Mouse (Mus musculus) 3T3-L1 (cell line): ENCODE measurements at regions not wholly inside any gene's neighbourhood (a gene's known extent, or its start where the extent isn't known, plus 50 kb on each side); places are given as distances from the start of the nearest gene placed in this dataset.

Source experiments
- DNase-seq: peaks from one replicate; pipeline ENCODE4 v3.0.0-alpha.2; 2015; ENCODE audit warnings: low read depth, low spot score

DNA sequence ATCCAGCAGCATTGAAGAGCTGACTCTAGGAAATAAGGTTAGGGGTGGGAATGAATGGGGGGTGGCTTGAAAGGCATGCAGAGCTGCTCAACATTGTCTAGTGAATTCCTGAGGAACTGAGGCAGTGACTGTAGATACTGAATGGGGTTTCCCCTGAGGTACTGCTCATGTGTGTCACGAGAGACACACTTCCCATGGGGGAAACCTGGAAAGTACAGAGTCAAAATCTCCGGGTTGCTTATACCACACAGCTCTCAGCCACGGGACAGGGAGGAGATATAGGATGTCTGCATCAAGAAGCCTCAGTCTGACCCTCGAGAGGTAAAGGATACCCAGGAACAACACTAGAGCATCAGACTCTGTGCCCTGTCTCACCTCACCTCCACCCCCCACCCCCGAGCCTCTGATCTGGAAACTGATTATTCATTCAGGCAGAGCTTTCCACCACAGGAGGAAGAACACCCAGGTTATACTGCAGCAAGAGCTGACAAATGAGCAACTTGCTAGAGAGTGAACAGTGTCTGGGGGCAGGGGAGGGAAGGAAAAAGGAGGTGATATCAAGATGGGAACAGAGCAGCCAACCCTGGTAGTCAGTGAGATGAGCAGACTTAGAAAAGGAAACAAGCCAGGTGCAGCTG, 102.3 kb upstream of the Nfe2l3 start:
- no peak for DNase-seq

DNA sequence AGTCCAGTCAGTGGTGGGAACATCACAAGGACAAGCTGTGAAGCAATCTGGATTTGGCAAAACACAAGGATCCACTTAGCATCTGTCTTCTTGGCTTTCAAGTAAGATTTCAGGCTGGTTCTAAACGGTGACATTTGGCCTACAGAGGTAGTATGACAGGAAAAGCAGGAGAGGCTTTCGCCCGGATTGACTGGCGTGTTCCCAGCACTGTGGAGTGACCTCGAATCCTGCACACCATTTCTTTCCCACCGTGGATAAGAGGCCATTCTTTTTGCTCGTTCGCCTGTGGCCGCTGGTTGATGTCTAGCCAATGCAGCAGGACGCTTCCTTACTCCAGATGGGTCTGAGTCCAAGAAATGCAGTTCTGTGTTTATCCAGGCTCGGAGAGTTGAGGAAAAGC, 99.6 kb upstream of the Nfe2l3 start:
- no peak for DNase-seq

- peak; percentile 75 for DNase-seq
These were observed 98.6 kb upstream of the Nfe2l3 start for GRCm38 (mm10) chr6:51333722-51334360.

DNA sequence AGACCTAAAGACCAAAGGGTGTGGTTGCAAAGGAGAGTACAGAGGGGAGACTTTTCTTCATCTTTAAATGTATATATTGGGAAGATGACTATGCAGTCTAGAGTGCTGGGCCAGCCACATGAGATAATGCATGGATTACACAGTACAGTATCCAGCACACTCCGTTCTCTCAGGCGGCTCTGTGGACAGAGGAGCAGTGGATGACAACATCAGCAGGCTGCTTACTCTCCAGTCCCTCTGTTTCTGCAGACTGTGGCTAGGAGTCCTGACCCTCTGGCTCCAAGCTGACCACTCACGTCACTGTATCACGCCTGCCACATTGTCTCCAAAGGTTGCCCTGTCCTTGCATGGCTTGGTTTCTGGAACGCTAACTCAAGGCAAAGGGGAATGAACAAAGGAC, 97.2 kb upstream of the Nfe2l3 start:
- no peak for DNase-seq

DNA sequence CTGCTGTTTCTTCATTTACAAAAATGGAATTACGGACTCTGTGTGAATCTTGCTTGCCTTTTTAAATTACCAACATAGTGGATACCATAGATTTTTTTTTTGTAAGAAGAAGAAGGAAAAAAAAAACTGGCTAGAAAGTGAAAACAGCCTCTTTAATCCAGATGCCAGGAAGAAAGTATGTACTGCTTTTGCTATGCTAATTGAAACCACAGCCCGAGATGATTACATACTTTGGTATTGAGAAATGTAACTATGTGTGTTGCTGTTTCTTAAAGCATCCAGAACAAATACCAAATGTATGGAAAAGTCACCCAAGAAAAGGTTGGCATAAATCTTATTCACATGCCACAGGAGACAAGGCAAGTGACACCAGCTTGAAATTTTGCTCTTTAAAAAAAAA, 93.2 kb upstream of the Nfe2l3 start:
- DNase-seq, result peak; percentile 84

DNA sequence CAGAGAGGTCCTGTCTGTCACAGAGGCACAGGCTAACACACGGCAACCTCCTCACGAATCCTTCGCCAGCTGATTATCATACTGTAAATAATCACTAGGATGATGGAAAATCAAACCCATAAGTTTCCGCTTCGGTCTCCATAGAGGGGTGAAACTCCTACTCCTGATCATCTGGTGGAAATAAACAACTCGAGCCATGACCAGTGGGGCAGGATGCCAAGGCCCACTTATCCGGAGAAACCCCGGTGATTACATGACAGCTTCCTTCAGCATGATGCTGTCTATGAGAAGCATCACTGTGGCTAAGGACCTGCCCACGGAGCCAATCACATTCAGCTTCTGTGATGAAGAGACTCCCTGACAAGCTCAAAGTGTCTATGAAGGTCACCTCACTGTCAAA, 84.7 kb upstream of the Nfe2l3 start:
- DNase-seq, result no peak

DNA sequence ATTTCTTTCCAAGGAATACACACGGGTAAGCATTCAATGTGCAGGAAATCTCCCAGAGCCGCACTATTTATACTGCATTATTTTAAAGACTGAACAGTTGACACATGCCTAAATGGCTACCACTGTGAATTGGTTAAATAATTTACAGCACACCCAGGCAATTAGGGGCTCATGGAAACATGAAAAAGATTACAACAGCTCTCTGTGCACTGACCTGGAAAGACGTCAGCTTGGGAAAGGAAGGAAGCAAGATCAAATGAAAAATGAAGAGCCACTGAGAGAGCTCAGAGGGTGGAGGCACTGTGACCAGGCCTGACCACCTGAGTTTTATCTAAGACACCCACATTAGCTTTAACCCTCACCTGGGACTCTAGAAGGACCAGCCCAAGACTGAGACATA, 82.7 kb upstream of the Nfe2l3 start:
- DNase-seq, result no peak

- DNase-seq, result no peak
These were observed 77.4 kb upstream of the Nfe2l3 start for GRCm38 (mm10) chr6:51355041-51355440.

- DNase-seq, result no peak
These were observed 70.8 kb upstream of the Nfe2l3 start for GRCm38 (mm10) chr6:51361611-51362180.

DNA sequence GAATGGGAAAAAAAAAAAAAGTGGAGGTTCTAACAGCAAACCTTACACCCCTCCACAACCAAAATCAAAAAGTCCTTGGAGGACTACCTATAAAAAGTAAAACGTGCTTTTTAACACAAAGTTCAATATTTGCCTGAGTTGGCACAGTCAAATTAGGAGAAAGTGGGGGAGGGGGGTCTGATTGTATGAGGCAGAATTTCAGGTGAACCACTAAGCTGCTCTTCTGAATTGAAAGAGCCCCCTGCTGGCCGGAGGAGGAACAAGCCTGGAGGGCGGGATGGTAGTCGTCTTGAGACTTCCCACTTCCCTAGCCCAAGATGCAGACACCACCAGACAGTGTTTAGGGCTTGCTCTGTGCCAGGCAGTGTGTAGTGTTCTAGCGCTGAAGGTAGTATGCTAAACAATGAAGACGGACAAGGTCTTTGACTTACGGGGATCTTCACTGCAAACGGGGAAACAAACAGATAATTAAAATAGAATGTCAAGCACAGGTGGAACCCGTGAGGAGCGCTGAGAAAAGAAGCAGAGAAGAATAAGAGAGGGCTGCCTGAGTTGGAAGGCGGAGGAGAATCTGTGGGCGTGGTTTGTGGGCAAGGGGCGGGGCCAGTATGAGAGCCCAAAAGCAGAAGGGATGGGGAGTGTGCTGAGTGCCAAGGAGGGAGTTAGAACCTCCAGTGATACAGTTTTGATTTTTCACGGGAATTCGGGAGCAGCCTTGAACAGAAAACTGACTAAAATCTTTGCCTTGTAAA, 69.8 kb upstream of the Nfe2l3 start:
- DNase-seq, result peak; percentile 92

- DNase-seq, result no peak
These were observed 67.7 kb upstream of the Nfe2l3 start for GRCm38 (mm10) chr6:51364776-51365175.

DNA sequence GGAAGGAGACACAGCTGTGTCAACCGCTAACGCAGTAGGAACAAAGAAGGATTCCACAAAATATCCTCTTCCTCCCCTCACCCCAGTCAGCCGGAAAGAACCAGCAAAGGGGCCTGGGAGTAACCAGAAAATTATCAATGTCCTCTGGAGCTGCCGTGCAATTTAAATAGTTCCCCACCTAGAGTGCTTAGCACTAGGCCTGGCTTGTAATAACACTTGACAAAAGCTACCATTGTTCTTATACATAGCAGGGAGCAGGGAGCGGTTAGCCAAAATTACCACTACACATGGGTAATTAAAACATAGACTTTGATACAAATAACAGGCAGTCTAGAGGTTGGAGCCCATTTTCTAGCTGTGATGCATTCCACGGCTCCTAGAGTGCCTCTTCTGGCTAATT, 62.7 kb upstream of the Nfe2l3 start:
- no peak for DNase-seq

GRCm38 (mm10) chr6:51372357-51372756, 60.1 kb upstream of the Nfe2l3 start:
- no peak for DNase-seq

- DNase-seq, result peak; percentile 50
These were observed 54.0 kb upstream of the Nfe2l3 start for GRCm38 (mm10) chr6:51378436-51378835.

DNA sequence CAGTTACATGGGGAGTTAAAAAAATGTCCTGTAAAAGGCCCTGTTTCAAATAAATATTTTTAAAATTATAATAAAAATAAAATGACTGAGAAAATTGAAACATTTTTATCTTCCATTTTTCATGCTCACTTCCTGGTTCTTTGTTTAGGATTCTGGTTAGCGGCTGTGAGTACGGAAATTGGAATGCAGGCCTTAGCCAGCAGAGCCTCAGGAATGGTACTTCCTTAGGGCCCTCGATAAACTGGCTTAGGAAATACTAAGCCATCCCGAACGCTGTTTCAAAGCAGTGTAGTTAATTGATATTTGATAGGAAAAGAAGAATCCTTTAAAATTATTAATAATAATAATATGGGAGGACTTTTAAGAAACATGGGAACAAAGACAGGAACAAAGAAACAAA, 53.4 kb upstream of the Nfe2l3 start:
- peak; percentile 90 for DNase-seq

GRCm38 (mm10) chr6:51379560-51380274, 52.8 kb upstream of the Nfe2l3 start:
- peak; percentile 50 for DNase-seq

DNA sequence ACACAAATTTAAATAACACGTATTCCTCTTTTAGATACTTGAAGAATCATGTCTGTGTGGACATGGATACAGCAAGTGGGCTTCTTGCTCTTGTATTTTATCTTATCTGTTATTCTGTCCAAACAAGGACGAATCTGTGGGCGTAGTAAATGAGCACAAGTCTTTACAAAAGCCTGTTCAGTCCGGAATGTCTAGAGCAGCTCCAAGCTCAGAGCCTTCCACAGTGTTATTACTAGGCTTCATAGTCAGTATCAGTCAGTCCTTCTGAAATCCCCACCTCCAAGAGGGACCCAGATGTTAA, 52.2 kb upstream of the Nfe2l3 start:
- DNase-seq, result no peak

DNA sequence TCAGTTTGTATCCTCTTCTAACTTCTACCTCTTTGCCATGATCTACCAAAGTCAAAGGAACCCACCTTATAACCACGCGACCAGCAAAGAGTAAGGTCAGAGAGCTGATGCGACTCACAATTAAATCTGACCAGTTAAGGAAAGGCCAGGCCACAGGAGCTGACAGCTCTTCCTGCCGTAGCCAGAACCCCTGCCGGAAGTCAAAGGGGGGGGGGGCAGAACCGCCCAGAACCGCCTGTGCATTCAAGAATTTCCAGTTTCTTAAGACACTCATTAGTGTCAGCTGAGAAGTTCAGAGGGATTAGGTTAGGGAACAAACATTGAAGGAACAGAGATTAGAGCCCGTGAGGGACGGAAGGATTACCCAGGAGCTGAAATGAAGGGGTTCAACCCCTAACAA, 51.0 kb upstream of the Nfe2l3 start:
- no peak for DNase-seq
